Mouse (Mus musculus) CD4-positive, CD25-positive, alpha-beta regulatory T cell, adult 9 weeks (primary cell): ENCODE data around the gene Eif3c. TPM values are rescaled to one million over a fixed set of nuclear protein-coding genes. Genes with fewer than 3 reads are reported as not detected.

ENCODE experiments used
- polyA plus RNA-seq: library from polyadenylated mRNA; unstranded; fragments of 100-300 nt; shearing (Covaris generic); gene quantifications from one replicate; pipeline ENCODE4 v1.2.1, GENCODE M21; 2017

The Eif3c gene
- polyA plus RNA-seq = 238 TPM

GRCm38 (mm10) chr7:126566094-126566765 is at the start of gene Eif3c:
Gene Eif3c (minus strand): TSS chr7:126566411.

GRCm38 (mm10) chr7:126594862-126595561 is 28.8 kb upstream of the Eif3c start, which contains the start of gene Il27:
Gene Il27 (minus strand): TSS chr7:126594941.

GRCm38 (mm10) chr7:126585717-126586116 is 19.5 kb upstream of the Eif3c start, which contains the start of gene Cln3:
Gene Cln3 (minus strand): TSS chr7:126585817.

GRCm38 (mm10) chr7:126584506-126584977 is 18.3 kb upstream of the Eif3c start, which contains the start of gene Apobr:
Gene Apobr (plus strand): TSS chr7:126584942.

GRCm38 (mm10) chr7:126503273-126503878 is 62.8 kb downstream of the Eif3c start, which contains the start of gene Atxn2l:
Gene Atxn2l (minus strand): TSS chr7:126503437.

Other genes with a start within 250 kb of the Eif3c start
- gene Lat, start 196.8 kb downstream of the Eif3c start, polyA plus RNA-seq = 970 TPM
- 75.0 TPM for gene Spns1, start 189.0 kb downstream of the Eif3c start, polyA plus RNA-seq
- gene Nfatc2ip, start 169.7 kb downstream of the Eif3c start, polyA plus RNA-seq = 3.2 TPM
- 1.5 TPM for gene Cd19, start 151.5 kb downstream of the Eif3c start, polyA plus RNA-seq
- gene Rabep2, start 137.7 kb downstream of the Eif3c start, polyA plus RNA-seq = 62.9 TPM
- 0.50 TPM for gene Atp2a1, start 103.3 kb downstream of the Eif3c start, polyA plus RNA-seq
- gene Sh2b1, start 91.0 kb downstream of the Eif3c start, polyA plus RNA-seq = 32.4 TPM
- 143 TPM for gene Tufm, start 79.0 kb downstream of the Eif3c start, polyA plus RNA-seq
- gene Atxn2l, start 63.0 kb downstream of the Eif3c start, polyA plus RNA-seq = 25.6 TPM
- gene Apobr, start 18.5 kb upstream of the Eif3c start, polyA plus RNA-seq = 3.2 TPM
- gene Cln3, start 19.4 kb upstream of the Eif3c start, polyA plus RNA-seq = 109 TPM
- gene Il27, start 28.5 kb upstream of the Eif3c start, polyA plus RNA-seq = not detected
- gene Nupr1, start 64.5 kb upstream of the Eif3c start, polyA plus RNA-seq = not detected
- 132 TPM for gene Sgf29, start 82.9 kb upstream of the Eif3c start, polyA plus RNA-seq
- 1.4 TPM for gene Sult1a1, start 110.0 kb upstream of the Eif3c start, polyA plus RNA-seq
- gene Bola2, start 129.0 kb upstream of the Eif3c start, polyA plus RNA-seq = 153 TPM
- 10.8 TPM for gene Slx1b, start 129.4 kb upstream of the Eif3c start, polyA plus RNA-seq
- 3,709 TPM for gene Coro1a, start 141.4 kb upstream of the Eif3c start, polyA plus RNA-seq
- gene Mapk3, start 193.2 kb upstream of the Eif3c start, polyA plus RNA-seq = 37.7 TPM
- gene Gdpd3, start 199.9 kb upstream of the Eif3c start, polyA plus RNA-seq = 1.9 TPM
- gene Ypel3, start 210.5 kb upstream of the Eif3c start, polyA plus RNA-seq = 201 TPM
- gene Tbx6, start 215.1 kb upstream of the Eif3c start, polyA plus RNA-seq = 4.0 TPM
- gene Ppp4c, start 226.1 kb upstream of the Eif3c start, polyA plus RNA-seq = 333 TPM
- gene Fam57b, start 231.3 kb upstream of the Eif3c start, polyA plus RNA-seq = not detected